Mouse (Mus musculus): ENCODE data around the gene Fam172a.

Fam172a gene

DNA sequence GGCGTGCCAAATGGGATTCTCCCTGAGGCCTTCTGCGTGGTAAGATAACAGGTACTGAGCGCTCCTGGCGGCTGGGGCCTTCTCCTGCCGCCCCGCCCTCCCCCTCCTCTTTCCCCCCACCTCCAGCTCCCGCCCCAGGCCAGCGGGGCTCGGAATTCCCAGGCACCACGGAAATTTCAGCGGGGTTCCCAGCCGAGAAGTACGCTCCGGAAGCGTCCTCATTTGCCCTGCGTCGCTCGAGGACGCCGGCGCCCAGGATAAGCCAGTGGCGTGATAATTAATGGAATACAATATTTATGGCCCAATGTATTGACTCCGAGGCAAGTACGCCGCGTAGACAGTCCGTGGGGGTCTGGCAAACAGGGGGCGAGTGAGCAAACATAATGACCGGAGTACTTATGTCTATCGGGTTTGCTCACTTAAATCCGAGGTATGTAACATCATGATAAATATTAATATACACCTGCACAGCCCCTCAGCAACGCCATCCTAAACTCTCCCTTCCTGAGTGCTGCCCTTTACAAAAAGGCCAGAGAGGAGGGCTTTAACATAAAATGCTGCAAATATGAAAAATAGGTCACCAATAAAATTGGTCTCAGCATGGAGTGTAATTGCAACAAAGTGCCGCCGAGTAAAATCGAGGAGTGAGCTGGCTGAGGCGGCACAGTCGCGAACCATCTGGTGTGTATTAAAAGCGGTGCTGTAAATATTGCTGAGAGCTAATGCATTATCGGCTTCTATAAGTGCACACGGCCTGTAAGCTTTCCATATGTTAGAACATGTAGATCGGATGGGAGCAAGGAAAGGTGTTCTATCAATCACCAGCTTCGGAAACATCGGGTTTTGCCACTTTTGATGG is 479.5 kb downstream of the Fam172a start:
- DNase-seq: no peak

DNA sequence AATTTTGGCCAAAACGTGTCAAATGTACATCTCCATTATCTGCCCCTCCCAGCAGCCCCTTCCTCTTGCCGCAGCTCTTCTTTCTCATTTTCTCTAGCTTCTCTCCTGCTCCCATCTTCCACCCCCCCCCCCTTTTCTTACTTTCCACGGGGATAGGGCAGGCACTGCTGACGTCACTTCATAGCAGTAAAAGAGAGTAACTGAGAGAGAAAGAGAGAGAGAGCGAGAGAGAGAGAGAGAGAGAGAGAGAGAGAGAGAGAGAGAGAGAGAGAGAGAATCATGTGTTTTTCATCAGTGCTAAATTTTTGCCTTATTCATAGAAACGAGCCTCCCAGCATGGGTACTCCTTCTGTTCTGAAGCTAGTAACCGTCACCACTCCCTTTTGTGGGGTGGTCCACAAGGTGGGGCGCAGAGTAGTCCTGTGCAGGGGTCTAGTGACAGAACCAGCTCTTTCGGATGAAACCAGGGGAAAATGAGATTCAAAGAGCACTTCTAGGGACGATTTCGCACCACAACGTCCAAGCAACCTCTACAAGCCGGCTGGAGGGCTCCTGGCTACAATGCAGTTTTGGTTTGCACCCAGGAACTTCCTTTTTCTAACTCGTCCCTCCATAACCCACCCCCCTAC is 480.2 kb downstream of the Fam172a start:
- no peak for DNase-seq

DNA sequence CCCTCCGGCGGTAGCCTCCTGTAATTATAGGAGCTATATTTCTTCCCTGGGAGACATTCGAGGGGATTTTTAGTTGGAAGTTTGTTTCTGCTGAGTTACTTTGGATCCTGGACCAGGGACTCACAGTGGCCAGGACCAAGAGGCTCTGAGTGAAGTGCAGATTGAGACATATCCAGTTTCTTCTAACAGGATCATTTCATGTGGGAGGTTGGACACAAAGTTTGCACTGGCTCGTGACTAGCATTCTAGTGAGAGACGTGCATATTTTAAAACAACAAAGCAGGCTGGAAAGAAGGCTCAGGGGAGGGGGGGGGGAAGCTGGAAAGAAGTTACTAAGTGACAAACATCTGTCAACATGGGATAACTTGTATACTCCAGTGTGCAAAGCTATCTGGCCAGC is 481.2 kb downstream of the Fam172a start:
- no peak for DNase-seq

DNA sequence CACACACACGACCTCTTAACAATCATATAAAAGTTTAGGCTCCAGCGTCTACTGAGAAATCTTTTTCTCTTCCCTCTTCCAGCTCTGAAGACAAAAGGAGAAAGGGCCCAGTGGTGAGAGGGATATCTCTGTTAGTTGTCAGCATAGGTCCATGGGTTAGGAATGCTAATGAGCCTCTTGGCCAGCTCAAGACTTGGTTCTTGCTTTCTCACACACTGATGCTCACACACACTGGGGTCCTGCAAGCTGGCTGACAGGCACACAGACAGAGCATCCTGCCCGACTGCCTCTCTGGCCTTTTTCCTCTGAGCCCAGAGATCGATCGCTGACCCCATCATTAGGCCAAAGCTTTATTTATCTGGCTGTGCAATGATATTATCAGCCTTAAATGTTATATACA is 482.2 kb downstream of the Fam172a start:
- no peak for DNase-seq

DNA sequence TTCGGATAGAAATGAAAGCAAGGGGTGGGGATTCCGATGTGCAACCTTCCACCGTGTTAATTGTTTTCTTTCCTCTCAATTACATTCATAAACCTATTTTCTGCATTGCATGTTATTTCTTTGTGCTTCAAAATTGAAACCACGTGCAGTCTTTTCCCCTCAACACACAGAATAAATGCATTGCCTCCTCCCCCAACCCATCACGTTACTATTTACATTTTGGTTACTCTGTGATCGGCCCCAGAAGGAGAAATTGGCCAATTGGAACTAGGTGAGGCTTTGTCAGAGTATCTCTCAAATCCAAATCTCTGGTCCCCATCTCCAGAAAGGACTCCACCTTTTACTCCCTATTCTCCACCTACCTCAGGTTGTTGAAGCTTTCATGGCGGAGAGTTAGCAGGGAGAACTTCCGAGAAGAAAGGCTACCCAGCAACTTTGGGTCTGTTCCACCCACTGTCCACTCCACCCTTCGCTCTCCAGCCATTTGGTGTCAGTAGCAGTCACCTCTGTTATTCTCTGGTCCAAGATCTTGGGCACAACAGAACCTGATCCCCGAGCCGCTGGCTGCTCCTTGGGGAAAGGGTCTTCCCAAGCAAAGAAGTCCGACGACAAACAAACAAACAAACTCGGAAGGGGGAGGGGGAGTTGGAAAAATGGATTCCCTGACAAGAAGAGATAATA is 483.1 kb downstream of the Fam172a start:
- DNase-seq: no peak

DNA sequence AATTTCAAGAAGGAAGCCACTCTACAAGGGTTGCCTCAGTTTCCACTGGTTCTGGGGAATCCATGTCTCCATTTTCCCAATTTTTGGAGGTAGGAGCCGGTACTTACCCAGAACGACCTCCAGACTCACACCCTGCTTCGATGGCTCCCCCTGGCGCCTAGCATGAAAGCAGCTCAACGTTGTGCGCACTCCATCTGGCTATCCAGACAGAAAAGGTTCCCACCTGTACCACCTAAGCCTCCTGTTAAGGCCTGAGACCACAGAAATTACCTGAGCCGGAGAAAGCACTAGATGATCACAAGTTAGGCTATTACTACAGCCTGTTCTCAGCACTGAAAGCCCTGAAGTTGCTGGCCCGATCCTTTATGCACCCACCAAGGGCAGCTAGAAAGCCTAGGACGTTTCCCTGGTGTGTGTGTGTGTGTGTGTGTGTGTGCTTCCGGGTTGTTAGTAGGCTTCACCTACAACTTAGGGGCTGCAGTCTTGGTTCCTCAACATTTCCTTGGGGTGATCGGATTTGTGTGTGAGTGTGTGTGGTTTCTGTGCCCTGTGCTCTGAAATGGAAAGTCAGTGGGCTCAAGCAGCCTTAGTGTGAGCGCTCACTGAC is 484.6 kb downstream of the Fam172a start:
- DNase-seq: no peak

DNA sequence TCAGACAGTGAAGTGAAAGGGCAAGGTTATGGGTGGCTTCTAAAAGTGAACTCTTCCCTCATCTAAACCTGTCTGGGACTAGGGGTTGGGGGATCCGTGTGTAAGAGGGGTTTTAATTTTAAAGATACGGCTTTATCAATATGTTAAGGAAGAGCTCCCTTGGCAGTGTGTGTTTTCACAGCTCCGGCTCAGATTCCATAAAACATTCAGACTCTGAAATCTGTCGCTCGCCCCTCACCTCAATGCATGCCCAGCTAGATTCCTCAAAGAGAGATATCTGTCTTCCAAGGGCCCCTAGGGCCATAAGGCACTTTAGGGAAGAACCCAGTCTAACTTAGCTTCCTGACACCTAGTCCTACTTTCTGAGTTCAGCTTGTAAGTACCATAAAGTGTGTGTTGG is 486.0 kb downstream of the Fam172a start:
- no peak for DNase-seq

DNA sequence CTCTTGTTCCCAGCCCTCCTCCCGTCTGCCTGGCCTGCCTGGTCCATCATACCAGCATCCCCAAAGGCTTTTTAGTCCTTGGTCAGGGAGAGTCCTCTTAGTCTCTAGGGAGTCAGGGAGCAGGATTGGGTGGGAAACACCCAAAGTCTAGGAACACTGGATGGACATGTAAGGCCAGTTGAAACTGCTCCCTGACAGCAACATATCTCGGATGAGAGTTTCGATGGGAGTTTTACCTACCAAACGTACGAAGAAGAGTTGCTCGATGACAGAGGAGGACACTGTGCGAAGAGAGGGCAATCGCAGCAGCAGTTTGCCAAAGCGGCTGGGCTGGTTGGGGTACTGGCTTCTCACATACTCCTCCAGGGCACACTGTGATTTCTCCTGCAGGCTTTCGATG is 487.8 kb downstream of the Fam172a start:
- no peak for DNase-seq

DNA sequence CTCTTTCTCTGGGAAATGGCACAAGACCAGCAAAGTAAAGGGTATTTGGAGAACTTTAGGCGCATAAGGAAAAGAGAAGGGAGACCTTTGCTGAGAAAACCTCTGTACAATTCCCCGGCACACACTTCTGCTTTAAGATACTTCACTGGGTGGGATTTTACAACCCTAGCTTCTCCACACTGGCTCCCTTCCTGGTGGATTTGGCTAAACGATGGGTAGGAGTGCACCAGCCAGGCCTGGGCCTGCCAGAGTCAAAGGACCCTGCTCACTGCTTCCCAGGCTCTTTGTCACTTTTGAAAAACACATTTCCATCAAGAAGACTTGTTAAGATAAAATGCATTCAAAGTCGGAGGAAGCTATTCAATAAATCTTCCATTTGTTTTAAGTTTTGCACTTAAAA is 491.4 kb downstream of the Fam172a start:
- no peak for DNase-seq

DNA sequence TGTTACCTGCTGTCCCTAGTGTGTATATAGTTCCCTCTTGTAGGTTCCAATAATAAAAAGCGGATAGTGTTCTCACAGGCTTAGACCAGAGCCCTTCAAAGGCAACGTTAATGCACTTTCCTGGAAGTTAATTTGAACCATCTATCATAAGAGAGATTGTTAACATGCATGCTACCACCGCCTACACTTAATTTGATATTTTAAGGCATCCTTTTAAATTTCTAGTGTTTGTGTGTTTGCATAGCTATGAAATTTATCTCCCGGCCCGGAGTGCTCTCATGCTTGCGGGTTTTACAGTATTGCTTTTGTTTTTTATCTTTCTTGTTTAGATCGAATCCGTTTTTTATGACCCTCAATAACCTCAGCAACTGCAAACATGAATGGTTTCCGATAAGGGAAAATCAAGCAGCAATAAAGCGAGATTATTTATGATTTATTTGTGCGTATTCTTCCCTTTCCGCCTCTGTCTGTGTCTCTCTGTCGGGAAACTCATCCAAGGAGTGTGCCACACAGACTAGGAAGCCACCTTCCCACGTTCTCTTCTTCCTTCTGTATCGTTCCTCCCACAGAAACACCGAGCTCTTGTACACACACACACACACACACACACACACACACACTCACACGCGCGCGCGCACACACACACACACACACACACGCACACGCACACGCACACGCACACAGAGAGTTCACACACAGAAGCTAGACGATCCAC is 492.5 kb downstream of the Fam172a start:
- no peak for DNase-seq

DNA sequence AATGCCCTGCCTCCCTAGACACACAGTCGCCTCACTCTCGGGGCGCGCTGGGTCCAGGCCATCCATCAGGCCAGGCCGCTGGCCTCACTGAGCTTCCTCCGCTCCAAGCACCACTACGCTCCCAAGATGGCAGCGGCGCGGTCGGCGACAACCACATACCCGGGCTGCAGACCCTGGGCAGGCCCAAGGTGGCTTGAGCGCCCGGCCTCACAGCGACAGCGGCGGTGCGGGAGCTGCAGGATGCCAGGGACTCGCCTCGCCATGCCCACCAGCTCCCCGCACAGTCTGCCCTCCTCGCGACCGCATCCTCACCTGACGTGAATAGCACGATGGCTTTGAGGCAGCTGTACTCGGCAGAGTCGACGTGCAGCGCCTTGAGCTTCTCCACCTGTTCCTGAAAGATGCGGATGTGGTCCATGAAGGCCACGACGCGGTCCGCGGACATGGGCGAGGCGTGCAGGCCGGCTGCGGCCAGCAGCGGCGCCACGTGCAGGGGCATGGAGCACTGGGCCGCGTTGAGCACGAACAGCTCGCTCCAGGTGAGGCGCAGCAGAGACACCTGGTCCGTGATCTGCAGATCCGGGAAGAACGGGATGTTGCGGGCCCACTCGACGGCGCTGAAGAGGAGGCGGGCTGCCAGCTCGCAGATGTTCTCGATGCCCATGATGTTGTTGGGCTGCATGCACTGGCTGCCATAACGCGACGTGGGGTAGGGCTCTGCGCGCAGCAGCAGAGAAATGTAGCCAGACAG is 493.2 kb downstream of the Fam172a start:
- DNase-seq: no peak

DNA sequence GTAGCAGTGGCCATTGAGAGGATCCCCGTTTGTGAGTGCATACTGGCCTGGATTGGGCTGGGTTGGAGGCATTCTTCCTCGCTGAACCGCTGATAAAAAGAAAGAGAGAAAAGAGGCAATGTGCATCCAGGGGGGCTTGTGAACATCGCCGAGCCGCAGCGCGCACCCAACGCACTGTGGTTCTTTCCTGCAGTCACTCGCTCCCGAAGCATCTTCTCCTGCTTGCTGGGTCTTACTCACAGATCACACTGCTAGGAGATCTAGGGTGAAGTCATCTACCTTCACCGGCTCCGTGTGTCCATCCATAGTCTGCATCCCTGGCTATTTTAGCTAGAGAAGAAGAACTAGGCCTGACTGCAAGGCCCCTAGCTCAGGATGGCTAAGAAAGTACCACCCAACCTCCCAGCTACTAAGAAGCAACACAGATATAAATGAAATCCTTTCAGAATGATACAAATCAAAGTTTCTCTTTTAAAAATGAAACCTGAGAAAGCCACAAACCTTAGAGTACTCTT is 493.8 kb downstream of the Fam172a start:
- DNase-seq: no peak

DNA sequence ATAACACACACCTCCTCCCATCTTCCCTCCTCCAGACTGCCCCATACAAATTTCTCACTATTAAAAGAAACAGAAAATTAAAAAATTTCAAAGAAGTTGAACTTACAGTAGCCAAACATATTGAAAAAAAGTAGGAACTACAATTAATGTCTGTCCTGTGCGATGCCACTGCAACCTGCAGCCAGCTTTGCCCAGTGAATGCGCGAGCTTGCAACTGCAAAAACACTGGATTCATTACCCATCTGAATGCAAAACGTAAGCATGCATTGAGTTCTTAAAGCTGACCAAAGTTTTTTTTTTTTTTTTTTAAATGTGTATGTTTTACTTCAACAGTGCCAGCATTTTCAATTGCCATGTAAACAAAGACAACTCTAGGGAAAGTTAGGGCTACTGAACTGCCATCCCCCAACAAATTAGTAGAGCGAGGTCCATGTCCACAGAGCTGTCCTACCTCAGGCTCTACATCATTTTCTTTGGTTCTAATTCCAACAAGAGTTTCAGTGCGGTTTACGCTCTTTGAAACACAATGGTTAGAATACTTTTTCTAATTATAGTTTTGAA is 494.5 kb downstream of the Fam172a start:
- DNase-seq: no peak

DNA sequence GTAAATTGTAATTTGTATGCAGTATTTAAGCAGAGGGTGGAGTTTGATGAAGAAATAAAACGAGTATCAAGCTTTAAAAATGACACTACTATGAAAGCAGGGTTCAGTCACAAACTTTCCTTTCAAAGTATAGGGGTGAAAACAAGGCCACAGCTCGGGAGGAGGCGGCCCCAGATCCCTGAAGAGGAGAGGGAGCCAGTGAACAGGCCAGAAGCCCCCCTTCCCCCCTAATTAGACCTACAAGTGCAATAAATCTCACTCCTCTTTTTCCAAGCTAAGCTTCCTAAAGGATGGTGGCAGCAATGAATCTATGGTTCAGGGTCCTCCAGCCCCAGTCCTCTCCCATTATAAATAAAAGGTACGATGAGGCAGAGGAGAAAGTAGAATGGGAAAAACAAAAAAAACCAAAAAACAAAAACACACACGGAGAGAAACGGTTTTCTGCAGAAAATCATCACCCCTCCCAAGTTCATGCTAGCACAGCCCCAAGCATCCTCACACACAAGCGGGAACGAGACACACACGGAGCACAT is 495.5 kb downstream of the Fam172a start:
- DNase-seq: no peak

DNA sequence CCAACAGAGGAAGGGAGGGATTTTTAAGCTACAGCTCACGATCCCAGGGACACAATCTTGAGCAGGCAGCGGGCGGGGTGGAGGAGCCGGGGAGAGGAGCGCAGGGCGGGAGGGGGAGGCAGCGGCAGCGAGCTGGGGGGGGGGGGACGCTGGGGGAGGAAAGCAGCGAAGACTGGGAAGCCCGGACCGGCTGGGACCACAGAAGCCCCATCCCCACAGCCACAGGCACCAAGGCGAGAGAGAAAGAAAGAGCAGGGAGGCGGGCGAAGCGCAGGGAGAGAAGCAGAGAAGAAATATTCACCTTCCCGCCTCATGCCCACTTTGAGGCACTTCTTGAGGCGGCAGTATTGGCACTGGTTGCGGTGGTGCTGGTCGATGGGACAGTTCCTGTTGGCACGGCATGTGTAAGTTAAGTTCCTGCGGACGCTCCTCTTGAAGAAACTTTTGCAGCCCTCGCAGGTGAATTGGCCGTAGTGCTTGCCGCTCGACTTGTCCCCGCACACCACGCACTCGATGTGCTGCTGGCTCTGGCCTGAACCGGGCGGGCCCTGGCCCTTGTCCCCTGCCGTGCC is 496.1 kb downstream of the Fam172a start:
- DNase-seq: no peak

DNA sequence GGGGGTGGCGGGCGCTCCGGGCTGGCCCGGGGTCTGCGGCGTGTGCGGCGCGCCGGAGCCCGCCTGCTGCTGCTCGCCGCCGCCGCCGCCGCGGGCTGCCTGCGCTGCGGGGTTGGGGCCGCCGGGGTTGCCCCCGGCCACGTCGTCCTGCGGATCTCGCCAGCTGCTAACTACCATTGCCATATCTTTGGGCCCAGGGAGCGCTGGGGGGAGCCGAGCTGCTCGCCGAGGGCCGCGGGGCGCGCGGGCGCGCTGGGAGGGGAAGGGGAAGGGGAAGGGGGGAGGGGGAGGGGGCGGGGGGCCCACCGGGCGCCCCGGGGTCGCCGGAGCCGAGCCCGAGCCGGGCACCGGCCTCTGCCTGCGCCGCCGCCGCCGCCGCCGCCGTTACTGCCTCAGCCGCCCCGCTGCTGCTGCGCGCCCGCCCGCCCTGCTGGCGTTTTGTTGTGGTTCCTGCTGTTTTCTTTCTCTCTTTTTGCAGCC is 496.6 kb downstream of the Fam172a start:
- no peak for DNase-seq

DNA sequence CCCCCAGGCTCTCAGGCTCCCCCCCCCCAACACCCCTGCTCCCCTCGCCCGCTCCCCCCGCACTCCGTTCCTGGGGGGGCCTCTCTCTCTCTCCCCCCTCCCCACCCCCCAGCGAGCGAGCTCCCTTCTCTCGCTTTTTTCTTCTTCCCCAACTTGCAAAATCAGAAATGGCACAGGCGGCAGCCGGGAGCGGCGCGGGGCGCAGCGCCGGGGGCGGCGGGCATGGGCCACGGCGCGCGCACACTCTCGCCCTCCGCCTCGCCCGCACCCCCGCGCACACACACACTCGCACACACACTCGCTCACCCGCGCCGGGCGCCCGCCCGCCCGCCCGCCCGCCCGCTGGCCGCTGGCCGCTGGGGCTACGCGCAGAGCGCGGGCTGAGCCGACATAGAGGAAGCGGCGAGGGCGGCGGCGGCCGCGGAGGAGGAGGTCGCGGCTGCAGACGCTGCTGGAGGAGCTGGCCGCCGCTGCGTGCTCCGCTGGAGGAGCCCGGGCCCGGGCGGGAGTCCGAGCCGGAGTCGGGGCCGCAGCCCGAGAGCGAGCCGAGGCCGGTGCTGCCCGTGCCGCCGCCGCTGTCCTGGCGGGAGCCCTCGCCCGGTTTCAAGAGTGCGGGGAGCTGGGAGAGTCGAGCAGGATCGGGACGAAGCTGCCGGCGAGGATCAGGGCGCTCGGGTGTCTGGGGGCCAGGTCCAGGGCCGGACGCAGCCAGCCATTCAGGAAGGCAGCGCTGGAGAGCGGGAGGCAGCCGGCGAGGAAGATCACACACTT is 497.2 kb downstream of the Fam172a start:
- DNase-seq: no peak

DNA sequence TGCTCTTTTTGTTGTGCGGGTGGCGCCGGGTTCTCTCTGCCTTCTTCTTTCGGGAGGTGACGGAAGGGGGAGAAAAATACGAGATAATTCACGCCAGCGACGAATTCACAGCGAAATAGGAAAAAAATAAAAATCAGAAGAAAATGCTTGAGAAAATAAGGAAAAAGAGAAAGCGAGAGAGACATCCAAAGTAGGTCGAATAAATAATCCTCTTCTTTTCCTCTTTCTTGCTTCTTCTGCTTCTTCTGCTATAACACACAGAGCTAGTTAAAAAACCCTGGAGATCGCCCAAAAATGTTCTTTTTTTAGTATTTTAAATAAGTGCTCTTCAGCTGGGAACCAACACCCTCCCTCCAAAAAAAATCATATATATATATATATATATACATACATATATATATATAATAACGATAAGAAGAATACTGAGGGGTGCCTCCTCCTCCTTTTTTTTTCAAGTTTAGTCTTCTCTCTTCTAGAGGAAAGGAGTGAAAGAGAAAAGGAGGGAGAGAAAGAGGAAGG is 497.9 kb downstream of the Fam172a start, which contains the start of gene Nr2f1:
Gene Nr2f1, minus strand, starts transcription at position 116 of the 519 bp plus-strand sequence.
- no peak for DNase-seq

DNA sequence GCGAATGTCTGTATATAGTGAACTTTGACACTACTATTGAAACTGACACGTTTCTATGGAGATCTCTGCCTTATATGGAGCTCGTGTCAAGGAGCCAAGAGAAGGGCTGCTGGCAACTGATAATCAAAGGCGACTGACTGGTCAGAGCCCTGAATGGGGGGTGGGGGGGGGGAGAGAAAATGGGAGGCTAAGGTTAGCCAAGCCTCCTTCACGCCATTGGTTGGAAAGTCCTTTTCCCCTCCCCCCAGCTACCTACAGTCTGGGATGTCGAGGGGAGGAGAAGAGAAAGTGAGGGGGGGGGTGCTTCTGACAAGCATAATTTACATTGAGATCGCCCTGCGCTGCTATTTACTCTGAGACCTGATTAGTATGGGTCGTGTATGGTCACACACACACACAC is 498.6 kb downstream of the Fam172a start:
- DNase-seq: no peak
